Mouse (Mus musculus) olfactory bulb, adult 2 months (tissue): ENCODE data around the gene C5ar1. TPM values are rescaled to one million over a fixed set of nuclear protein-coding genes. Genes with fewer than 3 reads are reported as not detected.
"Not testable (repeated sequence)": the region's sequence is repeated elsewhere in the genome, so short reads cannot be mapped to it uniquely, and the experiment has no call there.

ENCODE experiments used
- H3K27ac ChIP-seq: fragments of 200-500 bp; 2 replicates; pipeline ENCODE4 v1.5.1; 2012; ENCODE audit warnings: low read depth, low read length; ENCODE audit not compliant: insufficient read depth
- H3K4me1 ChIP-seq: fragments of 200-500 bp; 2 replicates; pipeline ENCODE4 v1.6.1; 2012; ENCODE audit warnings: low read length; ENCODE audit not compliant: control insufficient read depth, insufficient read depth
- H3K4me3 ChIP-seq: fragments of 200-500 bp; 2 replicates; pipeline ENCODE4 v1.5.1; 2012; ENCODE audit warnings: mild to moderate bottlenecking, low read depth, low read length, moderate library complexity; ENCODE audit not compliant: insufficient read depth
- CTCF ChIP-seq: fragments of 200-500 bp; IDR thresholded peaks from 2 replicates; pipeline ENCODE4 v1.5.1; 2012; ENCODE audit warnings: low read depth, mild to moderate bottlenecking, low read length, moderate library complexity; ENCODE audit not compliant: insufficient read depth
- POLR2A ChIP-seq: fragments of 200-500 bp; IDR thresholded peaks from 2 replicates; pipeline ENCODE4 v1.6.1; 2012; ENCODE audit warnings: mild to moderate bottlenecking, low read depth, low read length, moderate library complexity; ENCODE audit not compliant: insufficient read depth
- WGBS: fragments of 180-500 bp; shearing (Covaris S2); methylation state at CpG from one replicate; pipeline ENCODE4 v1.1.7; 2018; 5-methylcytosine and 5-hydroxymethylcytosine counted together
- polyA plus RNA-seq: library from polyadenylated mRNA; stranded (reverse); fragments of >200 nt; gene quantifications from 2 replicates; pipeline ENCODE4 v1.2.4, GENCODE M21; 2012; ENCODE audit warnings: low replicate concordance; ENCODE audit not compliant: missing spikeins, insufficient read depth, insufficient read length

Gene C5ar1
- polyA plus RNA-seq, 1 experiment: not detected

DNA sequence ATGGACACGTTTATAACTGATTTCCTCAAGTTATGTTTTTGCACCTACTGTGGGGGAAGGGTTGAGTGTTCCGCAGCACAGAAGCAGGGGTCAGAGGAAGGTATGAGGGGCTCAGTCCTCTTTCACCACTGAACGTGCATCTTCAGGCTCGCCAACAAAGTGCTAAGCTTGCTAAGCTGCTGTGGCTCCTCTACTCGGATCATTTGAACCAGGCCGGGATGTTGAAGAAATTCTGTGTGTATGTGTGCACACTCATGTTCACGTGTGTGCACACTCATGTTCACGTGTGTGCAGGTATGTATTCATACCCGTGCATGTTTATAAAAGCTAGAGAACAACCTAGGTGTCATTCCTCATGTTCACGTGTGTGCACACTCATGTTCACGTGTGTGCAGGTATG is 6.5 kb upstream of the C5ar1 start:
- 90% methylated on average over 11 of the region's 11 CpGs for WGBS
- H3K4me1 ChIP-seq: peaks cover 7% of the 10 kb centered on the region

GRCm38 (mm10) chr7:16263843-16264242 is 4.5 kb upstream of the C5ar1 start:
- Histone ChIP-seq H3K4me1 (no peaks in the 10 kb centered on the region), H3K27ac (no peak overlapping the region), H3K4me3 (no peak overlapping the region)
- 77% methylated on average over 5 of the region's 5 CpGs for WGBS
- TF ChIP-seq CTCF (no peak), POLR2A (no peak)

More for the DNA sequence above, 6.5 kb upstream of the C5ar1 start:
- no peak overlapping the region for H3K27ac ChIP-seq
- no peak overlapping the region for H3K4me3 ChIP-seq
- TF ChIP-seq CTCF (no peak), POLR2A (no peak)

DNA sequence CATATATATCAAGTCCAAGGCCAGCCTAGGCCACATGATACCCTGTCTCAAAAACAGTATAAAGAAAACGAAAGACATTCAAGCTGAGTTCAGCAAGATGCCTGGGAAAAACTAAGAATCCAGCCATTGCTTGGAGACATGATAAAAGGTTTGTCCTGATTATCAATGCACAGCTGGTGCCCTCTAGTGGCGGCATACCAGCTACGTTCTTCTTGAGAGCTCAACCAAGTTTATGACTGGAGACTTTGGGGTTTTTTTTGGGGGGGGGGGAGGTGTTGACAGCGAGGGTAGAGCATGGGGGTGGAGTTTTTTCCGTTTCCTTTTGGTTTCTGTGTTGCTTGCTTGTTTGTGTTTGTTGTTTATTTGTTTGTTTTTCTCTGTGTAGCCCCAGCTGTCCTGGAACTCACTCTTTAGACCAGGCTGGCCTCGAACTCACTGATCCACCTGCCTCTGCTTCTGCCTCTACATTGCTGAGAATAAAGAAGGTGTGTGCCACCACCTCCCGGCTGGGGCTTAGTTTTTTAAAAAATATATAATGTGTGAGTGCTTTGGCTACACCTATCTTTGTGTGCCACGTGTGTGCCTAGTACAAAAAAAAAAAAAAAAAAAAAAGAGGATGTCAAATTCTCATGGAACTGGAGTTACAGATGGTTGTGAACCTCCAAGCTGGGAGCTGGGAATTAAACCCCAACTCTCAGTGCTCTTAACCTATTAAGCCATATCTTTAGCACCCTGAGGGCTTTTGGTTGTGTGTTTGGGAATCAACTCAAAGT is 3.9 kb upstream of the C5ar1 start:
- no peaks in the 10 kb centered on the region for H3K4me1 ChIP-seq
- TF ChIP-seq CTCF: no peak
- no peak for TF ChIP-seq POLR2A
- H3K27ac ChIP-seq: no peak overlapping the region
- H3K4me3 ChIP-seq: no peak overlapping the region
- WGBS: 24% methylated on average over 8 of the region's 8 CpGs

- H3K4me1 ChIP-seq: no peaks in the 10 kb centered on the region
- no peak overlapping the region for H3K4me3 ChIP-seq
- H3K27ac ChIP-seq: no peak overlapping the region
- 67% methylated on average over 1 of the region's 1 CpGs for WGBS
- TF ChIP-seq POLR2A: no peak
- no peak for TF ChIP-seq CTCF
These were observed 1.8 kb upstream of the C5ar1 start for GRCm38 (mm10) chr7:16261097-16261496.

GRCm38 (mm10) chr7:16257830-16258229 is 1.5 kb downstream of the C5ar1 start:
- Histone ChIP-seq H3K4me3 (no peak overlapping the region), H3K4me1 (no peaks in the 10 kb centered on the region), H3K27ac (no peak overlapping the region)
- 88% methylated on average over 11 of the region's 11 CpGs for WGBS
- no peak for TF ChIP-seq POLR2A
- TF ChIP-seq CTCF: no peak

GRCm38 (mm10) chr7:16255963-16256362 is 3.4 kb downstream of the C5ar1 start:
- not testable (repeated sequence) for H3K4me3 ChIP-seq, H3K27ac ChIP-seq, H3K4me1 ChIP-seq
- WGBS: 83% methylated on average over 4 of the region's 4 CpGs

GRCm38 (mm10) chr7:16254195-16254594 is 5.1 kb downstream of the C5ar1 start:
- Histone ChIP-seq H3K4me3 (no peak overlapping the region), H3K4me1 (no peaks in the 10 kb centered on the region), H3K27ac (no peak overlapping the region)
- no peak for TF ChIP-seq POLR2A
- no peak for TF ChIP-seq CTCF
- WGBS: 71% methylated on average over 4 of the region's 4 CpGs

DNA sequence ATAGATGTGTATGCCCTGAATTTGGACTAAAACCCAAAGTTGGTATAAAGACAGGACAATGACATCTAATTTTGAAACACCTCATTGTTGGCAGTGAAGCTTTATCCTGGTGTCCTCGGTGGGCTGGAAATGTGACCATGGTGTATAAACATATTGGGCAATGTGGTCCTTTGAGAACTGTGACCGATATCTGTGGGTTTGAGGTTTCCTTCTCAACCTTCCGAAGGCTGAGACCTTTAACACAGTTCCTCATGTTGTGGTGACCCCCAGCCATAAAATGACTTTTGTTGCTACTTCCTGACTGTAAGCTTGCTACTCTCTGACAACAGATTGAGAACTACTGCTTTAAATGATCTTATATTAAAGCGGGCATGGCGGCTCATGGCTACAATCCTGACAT is 8.7 kb downstream of the C5ar1 start:
- no peak overlapping the region for H3K27ac ChIP-seq
- TF ChIP-seq POLR2A: no peak
- TF ChIP-seq CTCF: no peak
- 79% methylated on average over 5 of the region's 5 CpGs for WGBS
- H3K4me3 ChIP-seq: no peak overlapping the region
- no peaks in the 10 kb centered on the region for H3K4me1 ChIP-seq

DNA sequence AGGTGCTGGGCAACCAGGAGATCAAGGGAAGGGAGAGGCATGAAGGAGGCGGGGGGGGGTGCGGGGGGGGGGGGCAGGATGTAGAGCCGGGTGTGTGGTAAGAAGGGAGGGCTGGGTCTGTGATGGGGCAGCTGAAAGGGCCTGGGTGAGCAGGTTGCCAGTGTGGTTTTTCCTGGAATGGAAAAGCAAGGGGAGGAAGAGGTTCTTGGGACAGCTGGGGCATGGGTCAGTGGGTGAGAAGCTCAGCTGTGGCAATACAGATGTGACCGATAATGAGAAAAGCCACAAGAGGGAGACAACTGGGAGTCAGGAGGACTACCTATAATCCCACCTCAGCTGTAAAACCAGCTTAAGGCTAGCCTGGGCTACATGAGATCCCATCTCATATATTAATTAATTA is 13.4 kb downstream of the C5ar1 start:
- Histone ChIP-seq H3K4me1 (no peaks in the 10 kb centered on the region), H3K27ac (no peak overlapping the region), H3K4me3 (no peak overlapping the region)
- TF ChIP-seq POLR2A (no peak), CTCF (no peak)
- 82% methylated on average over 1 of the region's 4 CpGs for WGBS

- no peaks in the 10 kb centered on the region for H3K4me1 ChIP-seq
- no peak within 1 kb of the TSS for H3K27ac ChIP-seq
- no peak for TF ChIP-seq CTCF
- TF ChIP-seq POLR2A: no peak
- no peak within 1 kb of the TSS for H3K4me3 ChIP-seq
- WGBS: 80% methylated on average over 5 of the region's 5 CpGs
These were observed 15.3 kb downstream of the C5ar1 start, which contains the start of gene C5ar2 for GRCm38 (mm10) chr7:16244067-16244466. Gene C5ar2 (minus strand): TSS chr7:16244154.
